Mouse (Mus musculus): ENCODE data around the gene Aspdh.

GRCm38 (mm10) chr7:44474419-44474818 is 9.2 kb downstream of the Aspdh start:
- no peak for TF ChIP-seq CTCF (IDR thresholded peaks at IDR 0.05; ENCODE audit: low read depth)
- no peak for TF ChIP-seq EP300 (optimal IDR thresholded peaks at IDR 0.05)
